Mouse (Mus musculus) liver, embryonic 14.5 days (tissue): ENCODE measurements around the gene Foxo6. TPM values are rescaled to one million over a fixed set of nuclear protein-coding genes. Genes with fewer than 3 reads are reported as not detected.

Source experiments
- ATAC-seq: fragments of 200-750 bp; cut with Nextera tagmentation; 2 replicates; pipeline ENCODE4 v1.8.0; 2017; ENCODE audit warnings: moderate number of reproducible peaks, mild to moderate bottlenecking, moderate library complexity; ENCODE audit not compliant: insufficient read depth
- DNase-seq, 3 experiments: peaks; one replicate each; pipeline ENCODE4 v3.0.0-alpha.2; 2012 to 2013; ENCODE audit warnings: low read depth in 3 of 3, low spot score in 3 of 3
- H3K27ac ChIP-seq: fragments of 300-500 bp; sonication (generic); 2 replicates; pipeline ENCODE4 v1.5.1; 2014; ENCODE audit warnings: moderate library complexity, mild to moderate bottlenecking, control low read depth, inconsistent platforms
- H3K27me3 ChIP-seq: fragments of 300-500 bp; sonication (generic); 2 replicates; pipeline ENCODE4 v1.6.1; 2014; ENCODE audit warnings: mild to moderate bottlenecking, low read length, moderate library complexity; ENCODE audit not compliant: control insufficient read depth, insufficient read depth
- H3K36me3 ChIP-seq: fragments of 300-500 bp; sonication (generic); replicated peaks from 2 replicates; pipeline ENCODE4 v1.6.1; 2014; ENCODE audit warnings: low read depth; ENCODE audit not compliant: control insufficient read depth, insufficient read depth
- H3K4me1 ChIP-seq, 2 experiments: fragments of 200-500 bp in 1 of 2; fragments of 300-500 bp in 1 of 2; sonication (generic) in 1 of 2; replicated peaks; 2 replicates each; pipeline ENCODE4 v1.6.1; 2012 to 2014; ENCODE audit warnings: antibody characterized with exemption in 1 of 2, inconsistent platforms in 1 of 2, low read length in 1 of 2; ENCODE audit not compliant: control insufficient read depth in 2 of 2, insufficient read depth in 2 of 2
- H3K4me2 ChIP-seq: fragments of 300-500 bp; sonication (generic); 2 replicates; pipeline ENCODE4 v1.6.1; 2014; ENCODE audit warnings: low read depth, mild to moderate bottlenecking, control low read depth, moderate library complexity
- H3K4me3 ChIP-seq, 2 experiments: fragments of 200-500 bp in 1 of 2; fragments of 300-500 bp in 1 of 2; sonication (generic) in 1 of 2; 2 replicates each; pipeline ENCODE4 v1.5.1; 2012 to 2014; ENCODE audit warnings: low read depth in 2 of 2, low read length in 2 of 2, mild to moderate bottlenecking in 2 of 2, control low read depth in 1 of 2, inconsistent platforms in 1 of 2, moderate library complexity in 1 of 2; ENCODE audit not compliant: insufficient read depth in 1 of 2
- H3K9ac ChIP-seq: fragments of 300-500 bp; sonication (generic); replicated peaks from 2 replicates; pipeline ENCODE4 v1.6.1; 2014; ENCODE audit warnings: mild to moderate bottlenecking, control low read depth, moderate library complexity
- H3K9me3 ChIP-seq: fragments of 300-500 bp; sonication (generic); 2 replicates; pipeline ENCODE4 v1.6.1; 2016; ENCODE audit warnings: low read length, mixed read lengths; ENCODE audit not compliant: control insufficient read depth
- CTCF ChIP-seq: IDR thresholded peaks from 2 replicates; pipeline ENCODE4 v1.5.1; 2016; ENCODE audit warnings: antibody characterized with exemption, low read depth, control low read depth
- EP300 ChIP-seq: IDR thresholded peaks from 2 replicates; pipeline ENCODE4 v1.6.1; 2016; ENCODE audit warnings: antibody characterized with exemption, low read depth
- WGBS: fragments of 180-500 bp; shearing (Covaris S2); extraction: QIAGEN DNeasy Blood & Tissue Kit; methylation state at CpG from one replicate; pipeline ENCODE4 v1.1.7; 2014; ENCODE audit not compliant: insufficient replicate concordance; 5-methylcytosine and 5-hydroxymethylcytosine counted together
- polyA plus RNA-seq, 2 experiments: library from polyadenylated mRNA; depleted of rRNA in 1 of 2; stranded (reverse) in 1 of 2; unstranded in 1 of 2; fragments of >200 nt; fragmentation: Nextera tagmentation in 1 of 2; extraction: Ambion mirVana in 1 of 2; gene quantifications; 2 replicates each; pipeline versions ENCODE4 v1.2.1 to v1.2.3; 2012 to 2014

Foxo6 gene
- polyA plus RNA-seq, 2 experiments = 0.06 TPM; not detected in 1

DNA sequence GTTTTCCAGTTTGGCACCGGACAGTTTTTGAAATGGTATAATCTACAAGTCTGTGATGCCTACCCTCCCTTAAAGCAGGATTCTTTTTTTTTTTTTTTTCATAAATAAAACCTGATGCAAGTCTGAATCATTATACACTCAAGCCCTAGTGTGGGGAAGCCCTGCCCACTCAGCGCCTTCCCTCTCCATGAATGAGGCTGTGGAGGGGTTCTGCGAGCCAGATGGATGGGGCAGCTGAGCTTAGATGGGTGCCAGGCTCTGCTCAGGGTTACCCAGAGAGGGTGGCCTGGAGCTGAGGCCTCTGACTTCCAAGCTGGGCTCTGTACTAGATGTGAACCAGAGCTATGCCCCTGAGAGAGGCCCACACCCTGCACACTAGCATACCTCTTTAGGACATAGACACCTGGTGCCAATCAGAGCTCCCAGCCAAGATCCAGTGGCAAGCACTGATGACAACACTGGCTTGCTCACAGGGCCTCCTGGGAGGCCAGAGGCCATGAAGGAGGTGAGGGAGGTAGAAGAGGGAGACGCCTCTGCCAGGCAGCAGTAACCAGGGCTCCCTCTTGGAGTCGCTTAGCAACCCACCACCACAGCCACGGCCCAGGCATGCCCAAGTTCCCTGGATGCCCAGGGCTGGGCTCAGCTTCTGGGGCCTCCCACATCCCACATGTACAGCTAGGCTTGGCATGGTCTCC is 15.1 kb downstream of the Foxo6 start:
- TF ChIP-seq EP300 (no peak), CTCF (no peak)
- H3K9me3 ChIP-seq = no peaks in the 10 kb centered on the region
- DNase-seq (no peak), ATAC-seq (no peak)
- WGBS = 47% methylated on average over 6 of the region's 6 CpGs
- H3K4me3 ChIP-seq = no peak overlapping the region
- no peaks in the 10 kb centered on the region for H3K4me1 ChIP-seq
- no peak overlapping the region for H3K9ac ChIP-seq
- peaks cover 36% of the 10 kb centered on the region for H3K27me3 ChIP-seq
- no peak overlapping the region for H3K4me2 ChIP-seq
- no peaks in the 10 kb centered on the region for H3K36me3 ChIP-seq
- H3K27ac ChIP-seq = no peak overlapping the region

DNA sequence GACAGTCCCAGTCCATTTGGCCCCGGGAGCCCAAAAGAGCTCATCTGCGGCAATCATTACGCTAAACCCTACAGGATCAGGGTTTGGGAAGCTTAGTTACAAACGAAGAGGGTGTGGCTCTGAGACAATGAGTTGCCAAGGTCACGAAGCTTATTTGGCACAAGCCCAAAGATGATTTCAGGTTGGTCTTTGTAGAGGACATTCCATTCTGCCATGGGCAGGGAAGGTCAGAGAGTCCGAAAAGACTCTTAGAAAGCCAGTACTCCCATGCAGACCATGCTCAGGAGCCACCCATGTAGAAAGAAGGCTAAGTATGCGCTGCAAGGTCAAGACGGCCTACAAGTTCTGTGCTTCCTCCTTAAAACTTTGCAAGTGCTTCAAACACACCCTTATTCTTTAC is 15.9 kb downstream of the Foxo6 start:
- Histone ChIP-seq H3K4me3 (no peak overlapping the region), H3K4me1 (no peaks in the 10 kb centered on the region), H3K36me3 (no peaks in the 10 kb centered on the region), H3K9me3 (no peaks in the 10 kb centered on the region), H3K9ac (no peak overlapping the region), H3K27me3 (peaks cover 43% of the 10 kb centered on the region), H3K4me2 (no peak overlapping the region), H3K27ac (no peak overlapping the region)
- TF ChIP-seq EP300 (no peak), CTCF (no peak)
- no peak for ATAC-seq
- WGBS = 51% methylated on average over 8 of the region's 8 CpGs
- no peak for DNase-seq

DNA sequence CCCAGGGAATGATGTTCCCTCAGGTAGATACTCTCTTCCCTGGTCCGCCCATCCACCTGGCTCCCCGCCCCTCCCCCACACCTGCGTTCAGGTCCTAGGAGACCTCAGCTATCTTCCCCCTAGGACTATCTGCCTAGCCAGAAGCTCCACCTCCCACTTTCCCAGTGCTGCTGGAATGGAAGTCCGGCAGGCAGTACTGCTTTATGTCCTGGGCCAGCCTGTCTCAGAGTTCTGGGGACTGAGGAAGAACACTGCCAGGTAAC is 16.3 kb downstream of the Foxo6 start:
- no peak overlapping the region for H3K9ac ChIP-seq
- no peaks in the 10 kb centered on the region for H3K4me1 ChIP-seq
- H3K9me3 ChIP-seq = no peaks in the 10 kb centered on the region
- H3K36me3 ChIP-seq = no peaks in the 10 kb centered on the region
- DNase-seq = no peak
- no peak for ATAC-seq
- TF ChIP-seq CTCF (no peak), EP300 (no peak)
- H3K27ac ChIP-seq = no peak overlapping the region
- no peak overlapping the region for H3K4me3 ChIP-seq
- peaks cover 43% of the 10 kb centered on the region for H3K27me3 ChIP-seq
- WGBS = 20% methylated on average over 4 of the region's 4 CpGs
- H3K4me2 ChIP-seq = no peak overlapping the region

DNA sequence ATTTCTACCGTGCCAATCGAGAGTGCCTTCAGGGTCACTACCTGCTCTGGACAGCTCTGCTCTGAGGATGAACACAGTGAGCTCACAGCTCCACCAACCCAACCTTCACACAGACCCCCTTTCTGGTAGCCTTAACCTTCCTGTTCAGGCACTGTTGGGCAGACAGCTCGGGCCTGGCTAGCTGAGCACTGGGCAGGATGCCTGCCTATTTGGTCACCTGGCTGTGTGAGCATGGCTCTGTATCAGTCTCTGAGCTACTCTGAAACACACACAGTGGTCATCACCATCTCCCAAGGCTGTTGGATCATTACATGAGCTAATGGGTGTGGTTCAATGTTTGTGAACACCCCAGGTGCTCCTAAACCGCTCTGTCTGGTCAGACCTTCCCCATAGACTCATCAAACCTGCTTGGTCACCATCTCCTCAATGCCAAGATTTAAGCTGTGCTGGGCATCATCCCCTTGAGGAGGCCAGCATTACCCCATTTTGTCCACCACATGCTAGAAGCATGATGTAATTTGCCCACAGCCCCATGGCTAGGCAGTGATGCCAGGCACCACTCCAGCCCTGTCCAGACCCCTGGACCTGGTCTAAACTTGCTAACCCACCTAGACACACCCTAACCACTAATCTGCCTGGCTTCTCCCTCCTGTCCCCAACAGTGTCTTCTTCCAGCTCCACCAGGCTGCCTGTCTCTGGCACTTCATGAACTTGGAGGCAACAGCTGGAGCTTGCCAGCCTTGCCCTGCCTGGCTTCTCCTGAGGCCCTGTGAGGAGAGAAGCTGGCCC is 16.8 kb downstream of the Foxo6 start:
- Histone ChIP-seq H3K4me3 (no peak overlapping the region), H3K4me1 (no peaks in the 10 kb centered on the region), H3K9me3 (no peaks in the 10 kb centered on the region), H3K27me3 (peaks cover 43% of the 10 kb centered on the region), H3K36me3 (no peaks in the 10 kb centered on the region), H3K9ac (no peak overlapping the region), H3K27ac (no peak overlapping the region), H3K4me2 (no peak overlapping the region)
- WGBS = 50% methylated on average over 4 of the region's 4 CpGs
- TF ChIP-seq CTCF (no peak), EP300 (no peak)
- DNase-seq = no peak
- no peak for ATAC-seq

DNA sequence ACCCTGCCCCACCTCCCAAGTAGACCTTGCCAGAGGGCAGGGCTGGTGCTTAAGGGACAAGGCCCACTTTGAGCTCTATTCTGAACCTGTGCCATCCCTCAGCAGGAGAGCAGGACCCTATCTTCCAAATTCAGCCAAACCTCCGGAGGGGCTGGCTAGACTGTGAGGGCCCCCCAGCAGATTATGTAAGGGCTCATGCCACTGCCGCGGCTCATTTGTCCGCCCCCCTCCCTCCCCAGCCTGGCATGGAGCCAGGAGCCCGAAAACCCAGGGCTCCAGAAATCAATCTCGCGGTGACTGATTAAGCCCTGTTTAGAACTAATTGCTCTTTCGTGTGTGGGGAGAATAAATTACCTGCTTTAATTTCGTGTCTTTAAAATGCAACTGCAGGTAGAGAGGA is 17.7 kb downstream of the Foxo6 start:
- Histone ChIP-seq H3K9me3 (no peaks in the 10 kb centered on the region), H3K9ac (no peak overlapping the region), H3K36me3 (no peaks in the 10 kb centered on the region), H3K4me2 (no peak overlapping the region), H3K27ac (no peak overlapping the region), H3K27me3 (peaks cover 43% of the 10 kb centered on the region), H3K4me3 (no peak overlapping the region), H3K4me1 (no peaks in the 10 kb centered on the region)
- no peak for ATAC-seq
- 15% methylated on average over 9 of the region's 9 CpGs for WGBS
- TF ChIP-seq CTCF = no peak
- TF ChIP-seq EP300 = no peak
- no peak for DNase-seq
